Mouse (Mus musculus) kidney, postnatal 4 days (tissue): ENCODE data around the gene Hivep2.

ENCODE experiments used
- DNase-seq, 2 experiments: peaks; one replicate each; pipeline ENCODE4 v3.0.0; 2021; ENCODE audit warnings: mixed read lengths in 2 of 2

Hivep2 gene

DNA sequence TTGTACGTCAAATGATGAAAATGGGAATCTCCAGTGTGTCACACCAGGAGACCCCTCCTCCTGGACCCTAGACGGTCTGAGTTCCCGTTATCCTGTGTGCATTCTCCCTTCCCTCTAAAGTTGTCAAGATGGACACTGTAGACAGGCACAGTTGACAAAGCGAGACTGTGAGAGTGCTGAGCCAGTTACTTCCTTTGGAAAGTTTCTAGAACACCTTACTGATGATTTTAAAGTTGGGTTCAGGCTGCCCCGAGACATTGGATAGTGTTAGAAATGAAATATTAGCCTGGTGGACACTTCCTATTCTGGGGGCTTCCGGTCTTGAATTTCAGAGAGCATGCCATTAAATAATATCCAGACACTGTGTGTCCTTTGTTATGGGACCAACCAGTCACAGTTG is 83.8 kb downstream of the Hivep2 start:
- no peak for DNase-seq

DNA sequence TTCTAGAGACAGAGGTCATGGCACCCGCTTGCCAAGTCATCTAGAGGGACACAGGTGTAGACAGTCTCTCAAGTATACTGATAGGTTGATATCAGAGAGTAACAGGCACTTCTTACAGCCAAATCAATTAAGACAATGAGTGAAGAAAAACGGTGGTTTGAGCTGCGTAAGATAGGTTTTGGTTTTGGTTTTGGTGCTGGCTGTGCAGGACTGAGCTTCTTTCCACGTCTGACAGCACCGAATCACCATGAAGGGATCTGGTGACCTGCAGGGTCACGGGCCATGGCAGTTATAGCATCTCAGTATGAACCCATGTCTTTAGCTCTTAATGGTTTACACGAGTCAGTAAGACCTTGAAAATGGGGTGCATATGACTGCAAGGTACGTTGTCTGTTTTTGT is 84.7 kb downstream of the Hivep2 start:
- no peak for DNase-seq

DNA sequence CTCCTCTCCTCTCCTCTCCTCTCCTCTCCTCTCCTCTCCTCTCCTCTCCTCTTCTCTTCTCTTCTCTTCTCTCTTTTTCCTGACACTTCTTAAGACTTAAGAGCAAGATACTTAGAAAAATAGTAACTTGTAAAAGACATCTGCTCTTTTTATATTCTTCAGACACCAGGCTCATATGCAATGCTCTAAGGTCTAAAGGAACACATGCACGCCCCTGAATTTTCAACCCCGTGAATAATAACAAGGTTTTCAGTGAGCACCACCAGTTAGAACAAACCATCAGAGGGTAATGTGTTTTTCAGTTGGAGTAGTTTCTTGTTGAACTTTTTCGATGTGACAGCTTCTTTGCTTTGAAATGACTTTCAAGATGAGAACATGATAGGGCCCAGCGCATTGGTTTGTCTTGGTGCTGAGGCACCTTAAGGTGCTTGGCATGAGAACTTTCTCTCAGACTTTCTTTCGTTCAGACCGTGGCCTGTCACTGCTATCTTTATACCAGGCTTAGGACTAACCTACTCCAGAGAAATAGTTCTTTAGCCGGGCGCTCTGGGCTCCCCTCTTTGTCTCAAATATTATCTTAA is 86.3 kb downstream of the Hivep2 start:
- no peak for DNase-seq

DNA sequence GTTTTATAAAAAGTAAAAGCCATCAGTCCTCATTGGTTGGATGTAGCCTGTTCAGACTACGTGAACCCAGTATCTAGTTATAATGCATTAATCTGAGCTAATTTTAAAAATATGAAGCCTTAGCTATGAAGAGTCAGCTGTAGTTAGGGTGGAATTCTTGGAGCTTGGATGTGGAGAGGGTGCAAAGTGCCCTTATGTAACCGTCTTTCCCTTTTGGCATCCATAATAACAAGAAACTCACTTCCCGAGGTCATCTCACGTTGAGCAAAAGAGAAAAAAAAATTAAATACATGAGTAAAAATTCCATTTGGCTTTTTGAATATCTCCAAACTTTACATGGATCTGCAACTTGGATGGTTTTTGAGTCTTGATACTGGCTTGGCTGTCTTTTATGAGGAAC is 89.0 kb downstream of the Hivep2 start:
- DNase-seq, result no peak

DNA sequence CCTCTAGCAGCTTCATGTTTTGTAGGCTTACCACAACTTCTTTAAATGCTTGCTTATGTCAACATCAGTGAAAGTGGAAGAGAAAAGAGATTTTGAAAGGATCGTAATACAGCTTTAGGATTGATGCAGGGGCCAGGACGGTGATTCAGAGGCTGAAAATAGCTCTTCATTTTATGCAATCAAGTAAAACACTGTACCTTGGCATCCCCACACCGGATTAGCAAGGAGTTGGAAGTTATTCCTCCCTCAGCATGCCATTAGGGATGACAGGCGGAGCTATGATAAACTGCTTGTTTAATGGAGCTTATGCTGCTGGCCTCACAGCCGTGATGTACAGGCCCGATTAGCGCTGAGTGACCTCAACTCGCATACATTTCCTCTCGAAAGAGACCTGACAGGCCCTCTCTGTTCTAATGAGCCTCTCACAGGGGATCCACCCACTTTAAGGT is 89.7 kb downstream of the Hivep2 start:
- peak; percentile 29 to 50 for DNase-seq

DNA sequence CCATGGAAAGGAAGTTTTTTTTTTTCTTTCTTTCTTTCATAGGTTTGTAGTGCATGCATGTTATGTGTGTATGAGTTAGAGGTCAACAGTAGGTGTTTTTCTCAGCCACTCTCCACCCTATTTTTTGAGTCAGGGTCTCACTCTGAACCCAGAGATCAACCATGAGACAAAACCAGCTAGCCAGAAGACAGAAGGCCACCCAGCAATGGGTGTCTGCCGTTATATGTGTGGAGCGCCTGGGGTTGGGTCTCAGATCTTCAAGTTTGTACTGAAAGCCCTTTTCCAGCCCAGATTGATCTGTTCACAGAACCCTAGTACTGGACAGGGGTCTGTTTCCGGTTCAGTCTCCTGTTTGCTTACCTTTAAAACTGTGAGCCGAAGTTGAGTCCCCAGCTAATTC is 90.2 kb downstream of the Hivep2 start:
- DNase-seq, result no peak

DNA sequence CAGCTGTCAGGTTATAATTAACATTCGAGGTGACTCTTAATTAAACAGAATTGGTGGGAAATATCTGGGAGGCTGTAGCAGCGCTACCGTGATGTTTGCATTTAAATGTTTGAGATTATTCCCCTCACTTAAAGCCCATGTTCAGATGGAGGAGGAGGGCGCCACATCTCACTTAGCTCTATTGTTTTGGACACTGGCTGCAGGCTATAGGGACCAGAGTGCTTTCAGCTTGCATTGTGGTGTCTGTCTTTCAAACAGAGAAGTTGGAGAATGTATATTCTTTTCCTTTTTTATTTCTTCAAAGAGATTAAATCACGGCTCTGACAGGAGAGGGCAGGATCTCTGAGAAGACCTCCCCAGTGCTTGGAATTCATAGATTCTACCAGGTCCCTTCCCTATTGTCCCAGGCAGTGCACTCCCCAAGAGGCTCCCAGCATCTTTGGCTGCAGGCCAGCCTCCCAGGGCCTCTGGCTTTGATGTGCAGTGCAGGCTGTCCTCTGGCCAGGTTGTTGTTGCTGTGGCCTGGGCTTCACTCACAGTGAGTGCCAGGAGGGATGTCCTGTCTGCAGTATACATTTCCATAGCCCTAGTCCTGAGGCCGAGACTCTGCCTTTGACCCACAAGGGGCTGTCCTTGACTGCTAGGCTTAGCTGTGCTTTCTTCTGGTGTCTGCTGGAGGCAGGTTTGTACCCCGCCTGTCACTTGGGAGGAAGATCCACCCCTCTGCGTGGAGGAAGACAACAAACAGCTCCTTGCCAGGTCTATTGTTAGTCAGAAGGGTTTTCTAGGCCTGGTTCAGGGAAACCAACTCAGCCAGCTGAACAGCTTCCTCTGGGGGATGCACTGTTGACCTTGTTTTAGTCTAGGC is 90.9 kb downstream of the Hivep2 start:
- DNase-seq, result peak; percentile 80 to 85

DNA sequence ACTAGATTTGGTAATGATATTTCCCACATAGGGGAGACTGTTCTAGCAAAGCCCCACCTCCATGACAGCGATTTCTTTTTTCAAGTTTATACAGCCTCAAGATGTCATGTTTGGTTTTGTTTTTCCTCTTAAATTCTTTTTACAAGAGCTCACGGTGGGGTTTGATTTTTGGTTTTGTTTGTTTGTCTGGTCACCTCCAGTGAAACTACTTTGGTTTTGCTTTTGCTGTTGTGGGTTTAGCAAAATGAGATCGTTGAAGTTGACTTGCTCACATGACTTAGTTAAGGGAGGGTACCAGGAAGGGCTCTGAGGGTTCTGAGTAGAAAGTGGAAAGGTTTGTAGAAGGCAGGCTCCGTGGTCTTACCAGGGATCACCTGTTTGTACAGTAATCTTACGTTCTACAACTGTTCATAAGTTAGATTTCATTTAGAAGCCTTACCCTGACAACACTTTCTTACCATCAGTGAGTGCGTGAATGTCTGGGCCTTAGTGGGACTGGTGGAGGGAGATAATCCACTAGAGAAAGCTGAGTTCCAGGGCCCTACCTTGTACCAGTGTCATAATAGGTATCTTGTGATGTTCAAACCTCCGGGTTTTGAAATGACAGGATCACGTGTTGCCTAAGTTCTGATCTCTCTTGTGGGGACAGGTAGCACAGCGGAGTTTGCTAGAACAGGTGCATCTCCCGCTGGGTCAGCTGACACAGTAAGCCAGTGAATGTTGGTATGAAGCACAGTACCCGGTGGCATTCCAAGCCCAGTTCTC is 92.1 kb downstream of the Hivep2 start:
- DNase-seq, result no peak

DNA sequence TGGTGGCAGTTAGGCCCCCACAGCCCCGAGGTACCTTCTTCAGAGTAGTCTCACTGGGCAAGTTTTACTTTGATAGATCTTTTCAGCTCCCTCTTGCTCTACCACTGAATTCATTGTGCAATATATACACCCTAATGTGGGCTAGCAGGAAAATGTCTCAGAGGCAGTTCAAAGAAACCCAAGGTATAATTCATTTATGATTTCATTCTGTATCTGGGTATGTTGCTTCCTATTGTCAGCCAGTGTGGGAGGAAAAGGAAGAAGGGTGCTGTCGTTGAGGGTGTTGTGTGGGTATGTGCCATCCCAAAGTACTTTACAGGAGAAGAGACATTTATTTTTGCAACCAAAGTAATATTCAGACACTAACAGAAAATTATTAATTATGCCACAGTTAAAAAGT is 92.9 kb downstream of the Hivep2 start:
- DNase-seq, result no peak

DNA sequence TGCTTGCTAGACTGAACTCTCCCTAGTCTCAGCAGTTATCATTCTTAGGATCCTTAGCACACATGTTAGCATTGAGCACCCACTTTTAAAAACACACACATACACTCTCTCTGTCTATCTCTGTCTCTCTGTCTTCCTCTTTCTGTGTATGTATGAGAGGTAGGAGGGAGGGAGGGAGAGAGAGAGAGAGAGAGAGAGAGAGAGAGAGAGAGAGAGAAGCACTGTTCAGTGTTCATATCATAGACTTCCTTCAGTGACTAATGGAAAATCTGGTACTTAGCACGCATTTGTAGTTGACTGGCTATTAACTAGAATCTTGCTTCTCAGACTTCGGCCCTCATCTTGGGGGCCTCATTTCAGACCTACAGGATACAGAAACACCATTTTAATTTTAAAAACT is 93.7 kb downstream of the Hivep2 start:
- DNase-seq, result no peak

DNA sequence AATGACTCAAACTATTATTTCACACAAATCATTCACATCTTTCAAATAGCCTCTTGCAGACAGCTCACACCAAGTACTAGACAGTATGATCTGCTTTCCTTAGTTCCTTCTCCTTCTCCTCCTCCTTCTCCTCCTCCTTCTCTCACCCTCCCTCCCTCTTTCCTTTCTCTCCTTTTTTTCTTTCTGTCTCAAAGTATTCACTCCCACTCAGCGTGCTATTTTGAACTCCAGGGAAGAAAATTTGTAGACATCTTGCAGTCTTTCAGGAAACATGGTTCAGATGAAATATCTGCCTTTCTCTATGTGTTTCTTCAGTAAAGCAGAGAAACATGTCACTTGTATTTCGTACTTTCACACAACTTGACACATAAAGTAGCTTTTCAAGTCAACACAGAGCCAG is 94.4 kb downstream of the Hivep2 start:
- no peak for DNase-seq

DNA sequence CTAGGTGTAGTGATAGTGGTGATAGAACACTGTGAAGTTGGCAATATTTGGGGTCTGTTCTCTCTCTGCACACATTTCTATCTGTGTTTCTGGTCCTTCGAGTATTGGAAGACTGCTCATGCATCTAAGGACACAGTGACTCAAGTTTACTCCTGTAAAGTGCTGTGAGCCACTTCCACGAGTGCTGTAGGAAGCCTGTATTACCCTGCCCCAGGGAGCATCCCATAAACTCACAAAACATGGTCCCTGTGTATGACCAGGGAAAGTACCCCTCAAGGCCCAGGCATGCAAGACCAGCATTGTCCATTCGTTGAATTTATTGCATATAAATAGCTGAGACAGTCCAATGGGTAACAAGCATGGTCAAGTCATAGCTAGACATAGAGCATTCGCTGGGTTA is 97.4 kb downstream of the Hivep2 start:
- DNase-seq, result no peak

DNA sequence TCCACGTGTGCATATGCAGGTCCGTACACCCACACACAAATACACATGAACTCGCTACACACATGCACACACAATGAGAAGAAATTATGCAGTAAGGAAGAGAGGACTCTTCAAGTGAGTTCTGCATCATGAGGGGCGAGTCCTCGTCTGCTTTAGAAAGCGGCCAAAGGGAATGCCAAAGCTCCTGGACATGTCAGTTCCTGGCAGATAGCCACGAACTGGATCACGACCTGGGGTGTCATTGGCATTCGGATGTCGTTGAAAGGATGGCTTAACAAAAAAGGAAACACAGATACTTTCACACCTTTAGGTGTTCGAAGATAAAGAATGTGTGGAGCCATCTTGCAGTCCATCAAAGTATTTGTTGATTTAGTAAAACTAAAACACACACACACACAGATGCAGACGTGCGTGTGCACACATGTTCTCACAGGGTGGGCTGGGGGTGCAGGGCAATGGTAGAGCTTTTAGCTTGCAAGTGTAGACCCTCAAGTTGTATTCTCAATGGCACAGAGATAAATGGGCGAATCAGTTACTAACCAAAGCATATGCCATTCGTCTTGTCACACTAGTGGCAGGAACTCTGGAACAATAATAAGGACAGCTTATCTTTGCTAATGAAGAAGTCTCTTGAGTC is 99.0 kb downstream of the Hivep2 start:
- DNase-seq, result no peak

DNA sequence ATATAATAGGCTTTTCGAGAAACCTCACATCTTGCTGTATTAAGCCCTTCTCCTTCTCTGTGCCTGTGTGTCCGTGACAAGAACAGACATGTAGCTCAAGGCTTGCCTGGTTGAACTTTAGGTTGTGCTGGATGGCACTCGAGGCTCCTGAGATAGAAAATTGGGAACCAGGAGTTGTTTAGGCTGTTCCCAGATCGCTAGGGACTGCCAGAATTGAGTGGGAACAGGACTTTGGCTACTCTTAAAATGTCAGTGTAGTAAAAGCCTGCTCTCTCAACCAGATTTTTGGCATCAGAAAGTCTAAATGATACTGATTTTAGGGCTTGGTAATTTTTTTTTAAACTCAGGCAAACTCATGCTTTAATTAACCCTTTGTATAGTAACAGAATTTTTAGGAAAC is 101.9 kb downstream of the Hivep2 start:
- no peak for DNase-seq

DNA sequence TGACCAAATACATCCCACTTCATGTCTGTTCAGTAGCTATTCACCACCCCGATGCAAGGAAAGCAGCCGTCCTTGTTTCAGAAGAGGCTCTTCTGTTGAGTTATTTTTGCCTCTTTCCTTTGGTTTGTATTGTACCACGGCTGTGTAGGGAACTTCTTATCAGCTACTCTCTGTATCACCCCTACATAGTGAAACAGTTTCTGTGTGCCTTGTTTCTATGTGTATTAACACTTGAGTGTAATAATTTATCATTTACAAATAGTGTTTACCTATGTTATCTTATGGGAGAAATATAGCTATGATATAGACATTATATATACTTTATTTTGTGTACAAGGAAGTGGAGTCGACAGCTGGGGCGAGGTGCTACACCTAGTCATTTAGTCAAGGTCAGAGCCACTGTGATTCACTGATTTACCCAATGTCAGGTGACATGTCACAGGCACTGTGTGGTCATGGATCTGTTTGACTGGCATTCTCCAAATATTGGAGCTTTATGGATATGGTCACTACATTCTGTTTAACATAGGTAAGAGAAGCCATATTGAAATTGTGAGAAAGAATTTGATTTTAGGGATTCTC is 104.7 kb downstream of the Hivep2 start:
- no peak for DNase-seq

DNA sequence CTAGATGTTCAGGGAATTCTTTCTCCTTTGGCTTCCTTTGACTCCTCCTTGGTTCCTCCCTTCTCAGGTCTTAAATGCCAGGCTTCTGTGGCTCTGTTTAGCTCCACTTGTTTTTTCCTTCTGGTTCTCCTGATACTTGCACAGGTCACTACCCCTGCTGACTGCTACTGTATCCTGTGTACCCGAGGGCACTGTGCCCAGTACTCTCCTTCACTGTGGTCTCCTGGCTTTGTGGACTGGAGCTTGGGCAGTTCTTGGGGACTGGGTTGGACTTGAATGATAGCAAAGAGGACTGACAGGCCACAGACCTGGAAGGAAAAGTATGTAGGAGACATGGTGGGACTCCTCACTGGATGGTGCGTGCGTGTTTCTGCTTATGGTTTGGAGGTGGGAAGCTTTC is 106.6 kb downstream of the Hivep2 start:
- DNase-seq, result no peak

DNA sequence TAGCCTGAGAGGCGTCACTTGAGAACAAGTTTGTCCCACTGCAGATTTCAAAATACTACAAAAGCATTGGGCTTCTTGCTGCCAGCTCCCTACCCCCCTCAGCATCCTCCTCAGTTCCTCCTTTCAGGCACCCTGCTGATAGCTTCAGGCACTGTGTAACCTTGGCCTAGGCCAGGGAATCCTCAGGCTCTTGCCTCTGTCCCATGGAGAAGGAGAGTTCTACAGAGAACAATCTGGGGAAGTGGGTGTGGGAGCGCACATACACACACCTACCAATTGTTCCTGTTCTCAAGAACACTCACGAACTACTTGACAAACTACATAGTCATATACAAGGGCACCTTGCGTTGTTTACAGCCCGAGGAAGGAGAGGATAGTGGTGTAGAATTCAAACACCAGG is 109.9 kb downstream of the Hivep2 start:
- no peak for DNase-seq

DNA sequence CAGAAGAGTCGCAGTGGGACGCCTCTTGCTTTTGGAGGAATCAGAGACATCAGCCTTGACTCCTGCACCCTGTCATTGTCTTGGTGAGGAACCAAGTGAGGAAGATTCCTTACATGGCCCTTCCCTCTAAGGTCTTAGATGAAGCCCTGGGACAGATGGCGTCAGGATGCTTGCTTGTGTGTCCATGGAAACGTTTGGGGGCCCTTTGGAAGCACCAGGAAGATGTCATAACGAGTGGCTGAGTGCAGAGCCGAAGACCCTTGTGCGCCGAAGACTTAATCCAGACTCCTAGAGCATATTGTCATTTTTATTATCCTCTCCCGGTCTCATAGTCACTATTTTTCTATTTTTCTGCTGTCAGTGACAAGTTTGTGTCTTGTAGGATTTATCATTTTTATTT is 111.0 kb downstream of the Hivep2 start:
- DNase-seq, result no peak

DNA sequence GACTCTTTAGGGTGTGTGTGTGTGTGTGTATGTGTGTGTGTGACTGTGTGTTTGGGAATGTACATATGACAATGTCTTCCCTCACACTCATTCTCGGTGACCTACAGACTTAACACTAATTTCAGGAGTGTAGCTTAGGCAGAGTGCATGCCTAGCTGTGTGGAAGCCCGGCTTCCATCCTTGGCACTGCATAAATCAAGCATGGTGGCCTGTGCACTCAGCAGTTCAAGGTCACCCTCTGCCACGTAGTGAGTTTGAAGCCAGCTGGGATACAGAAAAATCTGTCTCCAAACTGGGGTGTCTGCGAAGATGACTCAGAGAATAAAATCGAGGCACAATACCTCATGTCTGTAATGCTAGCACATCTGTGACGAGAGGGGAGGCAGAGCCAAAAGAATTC is 115.0 kb downstream of the Hivep2 start:
- DNase-seq, result no peak

DNA sequence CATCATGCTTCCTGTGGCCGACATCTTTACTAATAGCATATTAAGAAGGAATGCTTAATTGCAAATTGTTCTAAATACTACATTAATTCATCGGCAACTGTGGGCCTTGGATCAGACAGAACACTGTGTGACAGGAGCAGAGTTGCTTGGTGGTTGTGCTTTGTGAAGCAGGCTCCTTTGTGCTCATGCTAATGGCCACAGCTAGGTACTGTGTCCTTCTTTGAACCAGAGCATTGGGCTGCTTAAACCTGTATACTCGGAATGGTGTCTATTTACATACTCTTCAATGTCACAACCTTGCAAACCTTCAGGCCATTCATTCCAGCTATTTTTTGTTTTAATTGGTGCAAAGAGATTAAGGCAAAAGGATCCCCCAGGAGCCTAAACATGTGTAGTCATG is 115.9 kb downstream of the Hivep2 start:
- DNase-seq, result no peak

DNA sequence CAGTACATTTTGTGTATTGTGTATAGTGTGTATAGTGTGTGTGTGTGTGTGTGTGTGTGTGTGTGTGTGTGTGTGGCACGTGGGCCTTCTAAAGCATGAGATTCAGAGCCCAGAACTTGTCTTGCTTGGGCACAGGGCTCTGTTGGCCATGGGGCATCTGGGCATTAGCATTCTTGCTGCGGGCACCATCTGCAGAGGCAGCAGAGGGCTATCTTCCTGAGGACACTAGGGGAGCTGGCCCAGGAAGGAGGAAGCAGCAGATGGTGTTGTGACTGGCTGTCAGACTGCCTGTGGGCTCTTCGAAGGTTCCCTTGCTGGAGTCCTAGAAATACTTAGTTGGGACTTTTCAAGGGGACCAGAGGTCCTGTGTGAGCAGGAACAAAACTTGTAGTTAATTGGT is 116.4 kb downstream of the Hivep2 start:
- DNase-seq, result no peak

DNA sequence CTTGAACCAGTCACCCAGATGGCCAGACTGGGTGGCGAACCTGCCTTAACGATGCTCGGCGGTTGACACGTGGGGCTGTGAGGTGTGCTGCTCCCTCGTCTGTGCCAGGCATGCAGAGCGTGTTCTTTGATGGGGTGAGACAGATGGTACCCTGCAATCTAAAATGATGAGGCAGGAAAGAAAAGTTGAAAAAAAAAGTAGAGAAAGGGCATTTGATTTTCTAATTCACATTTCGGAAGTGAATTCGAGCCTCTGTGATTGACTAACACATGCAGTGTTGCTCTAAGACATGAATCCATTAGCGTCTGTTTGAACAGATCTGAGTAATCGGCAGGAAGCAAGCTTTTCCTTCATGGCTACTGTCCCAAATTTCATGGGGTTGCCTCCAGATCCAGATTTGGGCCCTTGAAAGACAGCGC is 119.4 kb downstream of the Hivep2 start:
- DNase-seq, result no peak
